Mouse (Mus musculus): ENCODE results near the gene Gm4792. TPM values are rescaled to one million over a fixed set of nuclear protein-coding genes. Genes with fewer than 3 reads are reported as not detected.
A peak's percentile ranks its signal among the peaks of the same experiment; 100 is the strongest.

The Gm4792 gene
- total and polyA plus RNA-seq, 3 experiments = not detected

GRCm38 (mm10) chr10:94329962-94330361, 31.5 kb upstream of the Gm4792 start:
- no peak for TF ChIP-seq EP300 (IDR thresholded peaks at IDR 0.05; ENCODE audit: low read length)
- Histone ChIP-seq H3K79me2 (replicated peaks; ENCODE audit: control insufficient read depth, extremely low read depth, insufficient read depth, poor library complexity, severe bottlenecking) (no peaks in the 10 kb centered on the region; the same call in 1 of the 2 replicates), H3K36me3 (replicated peaks in 1 of 2; ENCODE audit: control insufficient read depth in 1 of 2, insufficient read depth in 1 of 2, low read length in 1 of 2) (peaks cover 0 to 4% of the 10 kb centered on the region in 2 experiments), H3K9me3 (replicated peaks; ENCODE audit: low read length) (peaks cover 5% of the 10 kb centered on the region), H3K27me3 (replicated peaks) (no peaks in the 10 kb centered on the region), H3K4me3 (replicated peaks in 1 of 3; ENCODE audit: low read depth in 2 of 3, low read length in 2 of 3, poor library complexity in 1 of 3) (no peak overlapping the region), H3K9ac (ENCODE audit: insufficient read depth, low read depth) (no peak overlapping the region), H3K4me1 (ENCODE audit: control insufficient read depth in 1 of 2, insufficient read depth in 2 of 2) (peaks cover 21 to 46% of the 10 kb centered on the region in 2 experiments), H3K4me2 (ENCODE audit: insufficient read depth, low read depth, poor library complexity, severe bottlenecking) (no peak overlapping the region), H3K27ac (ENCODE audit: insufficient read depth, low read depth) (no peak overlapping the region)
- DNase-seq (ENCODE audit: extremely low read depth) = no peak
- dilution Hi-C loops (cut with MboI; ENCODE audit: extremely low pct_ligation_motif_present, extremely low pct_unique_long_range_greater_than_20kb, low sequenced_read_pairs) (no loop called here), in situ Hi-C loops (cut with MboI; ENCODE audit: low pct_ligation_motif_present, low pct_unique_long_range_greater_than_20kb, low sequenced_read_pairs) (no loop called here)

GRCm38 (mm10) chr10:94318574-94318973, 20.1 kb upstream of the Gm4792 start:
- no peaks in the 10 kb centered on the region for H3K36me3 ChIP-seq (replicated peaks in 1 of 2; ENCODE audit: control insufficient read depth in 1 of 2, insufficient read depth in 1 of 2, low read length in 1 of 2)
- no peaks in the 10 kb centered on the region for H3K9me3 ChIP-seq (replicated peaks; ENCODE audit: low read length)
- peak overlapping the region; percentile 23; the same call in 1 of the 2 replicates for H3K27ac ChIP-seq (ENCODE audit: insufficient read depth, low read depth)
- TF ChIP-seq TBP (conservative IDR thresholded peaks at IDR 0.05; ENCODE audit: low read depth, low read length) (no peak), ELF1 (IDR thresholded peaks at IDR 0.05; ENCODE audit: low read depth, low read length) (no peak), BHLHE40 (IDR thresholded peaks at IDR 0.05; ENCODE audit: low read depth, low read length) (peak; percentile 69), IRF4 (IDR thresholded peaks at IDR 0.05; ENCODE audit: low read depth, low read length) (peak; percentile 65), JUN (IDR thresholded peaks at IDR 0.05; ENCODE audit: insufficient read depth, low read depth, low read length) (peak; percentile 13; the same call in 1 of the 2 replicates), ZNF384 (IDR thresholded peaks at IDR 0.05; ENCODE audit: low read depth, low read length) (peak; percentile 73), SIN3A (IDR thresholded peaks at IDR 0.05; ENCODE audit: low read length) (0 out of 2 replicates have a peak, but pooled peaks have one; percentile 43), SMC3 (IDR thresholded peaks at IDR 0.05; ENCODE audit: low read depth, low read length) (no peak), TCF12 (IDR thresholded peaks at IDR 0.05; ENCODE audit: low read depth, low read length) (no peak), PAX5 (IDR thresholded peaks at IDR 0.05; ENCODE audit: low read length) (no peak), KAT2A (IDR thresholded peaks at IDR 0.05; ENCODE audit: insufficient replicate concordance, low read length) (0 out of 2 replicates have a peak, but pooled peaks have one; percentile 21), POLR2AphosphoS2 (IDR thresholded peaks at IDR 0.05; ENCODE audit: low read depth, low read length) (no peak), MAFK (IDR thresholded peaks at IDR 0.05; ENCODE audit: insufficient replicate concordance, low read length) (no peak)
- no peak for DNase-seq (ENCODE audit: extremely low read depth)
- dilution Hi-C loops (cut with MboI; ENCODE audit: extremely low pct_ligation_motif_present, extremely low pct_unique_long_range_greater_than_20kb, low sequenced_read_pairs) = no loop called here
- H3K4me1 ChIP-seq (ENCODE audit: control insufficient read depth in 1 of 2, insufficient read depth in 2 of 2) = peaks cover 8 to 16% of the 10 kb centered on the region in 2 experiments
- H3K79me2 ChIP-seq (replicated peaks; ENCODE audit: control insufficient read depth, extremely low read depth, insufficient read depth, poor library complexity, severe bottlenecking) = no peaks in the 10 kb centered on the region; the same call in 1 of the 2 replicates
- in situ Hi-C loops (cut with MboI; ENCODE audit: low pct_ligation_motif_present, low pct_unique_long_range_greater_than_20kb, low sequenced_read_pairs) = no loop called here
- peak overlapping the region; percentile 95; the same call in 1 of the 2 replicates for H3K4me2 ChIP-seq (ENCODE audit: insufficient read depth, low read depth, poor library complexity, severe bottlenecking)
- no peak overlapping the region for H3K4me3 ChIP-seq (replicated peaks in 1 of 3; ENCODE audit: low read depth in 2 of 3, low read length in 2 of 3, poor library complexity in 1 of 3)
- no peaks in the 10 kb centered on the region for H3K27me3 ChIP-seq (replicated peaks)
- peak overlapping the region; percentile 46 for H3K9ac ChIP-seq (ENCODE audit: insufficient read depth, low read depth)
